Mouse (Mus musculus): ENCODE measurements around the gene Macrod2.

Gene Macrod2

DNA sequence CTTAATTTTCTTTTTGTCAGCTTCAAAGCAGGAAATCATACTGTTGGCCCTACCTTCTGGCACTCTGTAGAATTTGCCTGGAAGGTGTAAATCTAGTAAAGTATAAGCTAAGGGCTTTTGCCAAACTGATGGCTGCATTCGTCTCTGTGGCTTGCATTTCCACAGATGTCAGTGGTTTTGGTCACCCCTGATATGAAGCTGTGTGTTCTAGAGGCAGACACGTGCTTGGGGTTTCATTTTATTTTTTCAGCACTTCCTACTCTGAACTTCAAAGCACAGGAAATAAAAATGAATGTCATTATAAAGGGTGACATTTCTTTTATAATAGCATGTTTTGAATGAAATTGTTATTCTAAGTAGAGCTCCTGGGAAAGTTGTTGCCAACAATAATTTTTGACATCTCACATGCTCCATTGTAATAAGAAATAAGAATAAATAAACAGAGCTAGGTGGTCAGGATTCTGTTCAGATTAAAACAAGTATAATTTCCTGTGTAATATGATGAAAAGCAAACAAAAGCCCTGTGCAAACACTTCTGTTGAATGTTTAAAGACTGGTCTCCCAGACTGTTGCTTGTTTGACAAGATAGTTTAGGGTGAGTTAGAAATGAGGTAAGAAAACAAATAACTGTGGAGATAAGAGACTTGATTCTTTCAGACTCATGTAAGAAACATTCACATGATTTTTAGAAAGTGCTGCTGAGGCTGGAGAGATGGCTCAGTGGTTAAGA lies 424.4 kb downstream of the Macrod2 start:
- no peak for DNase-seq

DNA sequence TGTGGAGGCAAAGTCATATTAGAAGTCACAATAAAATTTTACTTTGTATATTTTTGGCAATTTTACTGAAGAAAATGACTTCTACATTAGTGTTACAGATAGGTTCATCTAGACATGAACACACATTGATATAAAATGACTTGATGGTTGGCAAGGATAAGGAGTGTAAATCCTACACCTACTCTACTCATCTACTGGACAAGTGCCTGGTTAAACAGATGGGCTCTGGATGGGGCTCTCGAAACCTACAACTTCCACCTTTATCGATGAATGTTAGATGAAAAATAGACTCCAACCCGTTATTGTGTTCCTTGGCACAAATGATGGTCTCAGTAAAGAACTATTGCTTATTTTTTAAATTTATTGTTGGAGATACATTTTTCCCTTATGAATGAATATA lies 427.3 kb downstream of the Macrod2 start:
- DNase-seq = peak; percentile 45

DNA sequence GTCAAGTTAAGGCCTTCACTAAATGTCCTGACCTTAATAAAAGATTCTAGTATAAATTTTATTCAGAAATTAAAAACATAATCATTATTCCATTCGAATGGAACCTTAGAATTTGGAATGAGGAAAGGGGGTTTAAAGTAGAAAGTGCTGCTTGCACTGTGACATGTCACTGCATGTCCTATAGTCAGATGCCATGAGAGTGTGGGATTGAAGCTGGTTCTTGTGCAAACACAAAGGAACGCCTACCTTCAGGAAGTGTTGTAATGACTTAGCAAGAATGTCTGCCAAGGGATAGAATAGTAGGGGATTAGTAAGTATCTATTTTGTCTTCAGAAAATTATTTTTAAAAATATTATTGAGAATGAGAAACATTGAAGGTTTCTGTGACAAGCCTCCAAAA lies 431.1 kb downstream of the Macrod2 start:
- no peak for DNase-seq

DNA sequence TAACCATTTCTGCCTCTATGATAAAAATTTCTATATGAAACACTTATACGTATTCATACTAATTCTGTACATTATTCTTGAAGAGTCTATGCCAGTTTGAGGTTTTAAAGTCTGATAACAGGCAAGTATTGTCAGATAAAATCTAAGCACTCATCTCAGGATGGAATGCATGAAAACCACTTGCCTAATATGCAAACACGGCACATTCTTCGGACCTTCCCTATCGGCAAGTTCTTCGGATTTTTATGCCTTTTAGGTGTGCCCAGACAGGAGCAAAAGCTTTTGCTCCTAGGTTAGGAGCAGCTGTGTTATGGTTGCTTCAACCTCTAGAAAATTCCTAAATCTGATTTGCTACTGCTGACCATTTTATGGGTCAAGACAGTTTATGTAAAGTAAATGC lies 433.8 kb downstream of the Macrod2 start:
- no peak for DNase-seq

DNA sequence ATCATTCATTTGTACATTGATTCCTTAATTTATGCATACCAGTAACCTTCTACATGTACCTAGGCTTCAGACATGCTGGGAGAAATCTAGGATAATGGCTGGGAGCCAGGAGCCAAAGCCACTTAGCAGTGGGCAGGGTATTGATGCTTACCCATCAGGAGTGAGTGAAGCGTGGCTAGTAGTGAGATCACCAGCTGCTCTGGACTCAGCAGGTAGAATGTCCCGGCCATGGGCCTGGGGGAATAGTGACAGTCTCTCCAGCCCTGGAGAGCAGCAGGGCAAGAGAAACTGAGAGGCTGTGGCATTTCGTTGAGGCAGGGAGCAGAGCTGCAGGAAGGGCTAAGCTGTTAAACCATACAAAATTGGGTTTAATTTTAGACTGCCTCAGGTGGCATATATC lies 435.0 kb downstream of the Macrod2 start:
- DNase-seq = no peak

DNA sequence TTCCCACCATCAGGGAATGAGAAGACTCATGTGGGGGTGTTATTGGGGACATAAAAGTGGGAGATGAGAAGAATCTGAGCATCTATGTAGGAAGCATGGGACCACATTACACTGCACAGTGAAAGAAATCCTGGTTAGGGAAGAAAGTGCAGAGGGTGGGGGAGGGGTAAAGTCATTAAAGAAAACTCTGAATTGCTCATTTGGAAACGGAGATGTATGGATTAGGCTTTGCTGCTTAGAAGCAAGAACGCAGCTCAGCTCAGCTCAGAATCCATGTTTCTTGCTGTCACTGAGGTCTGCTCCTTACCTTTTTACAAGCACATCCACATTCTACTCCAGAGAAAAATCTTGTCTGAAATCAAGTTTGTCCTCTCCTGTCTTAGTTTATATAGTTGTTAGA lies 444.3 kb downstream of the Macrod2 start:
- DNase-seq = no peak

DNA sequence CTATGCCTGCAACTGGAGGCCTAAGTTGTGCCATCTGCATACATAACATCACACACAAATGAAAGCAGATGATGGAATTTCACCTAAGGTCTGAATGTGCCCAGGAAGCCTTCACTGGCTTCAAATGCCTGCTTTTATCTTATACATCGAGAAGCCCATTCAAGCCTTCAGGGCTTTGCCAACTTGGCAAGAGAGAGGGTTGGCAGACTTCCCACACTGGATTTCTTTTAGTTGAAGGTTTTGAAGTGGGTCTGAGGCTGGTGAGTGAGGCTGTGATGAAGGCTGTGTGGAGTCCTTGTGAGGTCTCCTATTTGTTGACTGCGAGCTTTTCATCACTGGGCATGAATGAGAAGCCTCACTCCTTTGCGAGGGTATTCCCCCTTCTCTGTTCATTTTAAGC lies 444.8 kb downstream of the Macrod2 start:
- peak; percentile 7 for DNase-seq

DNA sequence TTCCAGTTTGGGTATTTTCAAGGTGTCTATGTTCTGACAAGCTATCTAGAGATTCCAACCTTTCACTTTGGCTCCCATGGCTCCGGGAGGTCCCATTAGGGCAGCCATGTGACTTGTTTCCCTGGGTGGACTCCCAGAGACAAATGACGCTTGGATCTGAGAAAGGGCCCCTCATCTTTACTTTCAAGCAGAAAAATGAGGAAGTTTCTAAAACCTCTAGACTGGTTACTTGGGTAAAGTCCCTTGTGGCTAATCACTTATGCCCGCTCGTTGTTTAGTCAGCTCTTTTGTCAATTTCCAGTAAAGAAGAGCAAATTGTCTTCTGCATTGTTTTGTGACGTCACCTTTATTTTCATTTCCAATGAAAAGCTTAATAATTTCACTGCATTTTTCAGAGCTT lies 448.9 kb downstream of the Macrod2 start:
- no peak for DNase-seq

DNA sequence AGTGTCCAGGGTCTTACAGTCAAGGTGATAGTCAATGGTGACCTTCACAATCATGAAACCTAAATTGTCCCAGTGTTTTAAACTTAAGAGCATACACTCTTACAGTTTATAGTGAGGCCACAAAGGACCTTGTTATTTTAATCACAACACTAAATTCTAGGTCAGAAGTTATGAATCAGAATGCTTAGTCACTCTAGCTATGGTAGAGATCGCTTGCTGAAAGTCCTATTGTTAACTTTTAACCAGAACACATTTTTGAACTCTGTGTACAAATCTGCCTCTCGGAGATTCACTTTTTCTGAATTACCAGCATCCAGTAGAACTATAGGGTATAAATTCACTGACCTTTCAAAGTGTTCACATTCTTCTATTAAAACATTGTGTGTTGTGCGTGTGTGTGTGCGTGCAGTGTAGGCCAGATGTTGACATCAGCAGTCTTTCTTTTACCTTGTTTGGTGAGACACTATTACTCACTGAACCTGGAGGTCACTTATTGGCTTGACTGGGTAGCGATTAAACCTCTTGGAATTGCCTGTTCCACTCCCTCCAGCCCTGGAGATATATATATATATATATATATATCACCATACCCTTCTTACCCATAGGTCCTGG lies 452.8 kb downstream of the Macrod2 start:
- DNase-seq = no peak

DNA sequence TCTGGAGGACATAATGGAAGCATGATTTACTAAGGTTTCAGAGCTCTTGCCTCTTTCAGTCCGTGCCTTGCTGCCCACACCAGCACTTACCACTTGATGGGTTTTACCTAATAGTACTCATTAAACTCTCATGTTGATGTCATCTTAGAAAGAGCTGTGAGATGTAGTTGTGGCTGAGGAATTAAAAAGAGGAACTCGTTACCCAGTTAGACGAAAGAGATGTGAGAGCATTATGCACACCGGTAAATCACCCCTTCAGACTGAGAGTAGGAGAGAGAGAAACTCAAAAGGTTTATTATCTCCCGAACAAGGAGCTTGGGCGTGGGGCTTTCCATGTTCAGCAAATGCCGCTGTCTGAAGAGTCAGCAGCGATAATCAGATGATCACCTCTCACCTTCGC lies 458.4 kb downstream of the Macrod2 start:
- no peak for DNase-seq

DNA sequence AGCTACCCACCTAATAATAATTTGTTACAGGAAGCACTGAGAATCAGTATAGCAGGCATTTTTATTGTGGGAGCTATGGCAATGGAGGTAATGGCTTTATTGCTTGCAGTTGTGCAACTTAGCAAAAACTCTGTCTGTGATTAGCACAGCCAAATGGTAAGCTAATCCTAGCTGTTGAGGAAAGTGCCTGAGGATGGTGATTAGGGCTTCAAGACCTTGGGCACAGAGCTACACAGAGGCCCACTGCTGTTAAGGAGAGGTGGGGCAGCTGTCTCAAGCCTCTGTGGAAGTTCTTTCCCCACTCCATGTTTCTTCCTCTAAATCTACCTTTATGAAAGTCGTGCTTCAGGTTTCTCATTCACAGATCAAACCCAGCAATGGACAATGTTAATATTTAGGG lies 466.2 kb downstream of the Macrod2 start:
- DNase-seq = no peak

DNA sequence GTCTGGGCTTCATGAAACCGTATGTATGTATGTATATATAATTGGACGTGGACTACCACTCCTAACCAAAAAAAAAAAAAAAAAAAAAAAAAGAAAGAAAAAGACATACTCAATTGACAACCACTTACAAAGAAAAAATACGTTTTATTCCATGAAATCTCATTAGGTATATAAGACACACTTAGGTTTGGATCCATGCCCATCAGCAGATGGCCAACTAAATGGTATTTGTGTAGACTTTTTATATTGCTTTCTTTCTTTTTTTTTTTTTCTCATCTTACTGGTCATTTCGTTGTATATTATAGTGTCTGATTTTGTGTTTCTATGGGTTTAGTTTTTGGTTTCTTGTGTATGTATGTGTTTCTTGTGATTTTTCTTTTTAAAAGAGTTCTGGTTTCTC lies 467.6 kb downstream of the Macrod2 start:
- DNase-seq = no peak

DNA sequence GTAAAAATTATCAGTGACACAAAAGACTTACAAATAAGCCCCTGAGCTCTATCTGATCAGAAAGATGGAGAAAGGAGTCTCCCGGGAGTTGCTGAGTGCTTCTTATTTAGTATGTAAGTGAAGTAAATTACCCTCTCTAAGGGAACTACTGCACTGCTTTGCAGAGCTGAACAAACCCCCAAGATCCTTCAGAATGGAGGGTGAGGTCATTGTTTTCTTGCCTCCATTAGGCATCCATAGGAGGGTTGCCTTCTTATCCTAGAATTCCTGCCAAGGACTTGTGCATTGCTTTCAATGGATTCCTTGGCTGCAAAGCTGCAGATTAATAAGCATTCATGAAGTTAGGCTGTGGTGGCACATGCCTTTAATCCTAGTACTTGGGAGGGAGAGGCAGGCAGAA lies 470.5 kb downstream of the Macrod2 start:
- no peak for DNase-seq

DNA sequence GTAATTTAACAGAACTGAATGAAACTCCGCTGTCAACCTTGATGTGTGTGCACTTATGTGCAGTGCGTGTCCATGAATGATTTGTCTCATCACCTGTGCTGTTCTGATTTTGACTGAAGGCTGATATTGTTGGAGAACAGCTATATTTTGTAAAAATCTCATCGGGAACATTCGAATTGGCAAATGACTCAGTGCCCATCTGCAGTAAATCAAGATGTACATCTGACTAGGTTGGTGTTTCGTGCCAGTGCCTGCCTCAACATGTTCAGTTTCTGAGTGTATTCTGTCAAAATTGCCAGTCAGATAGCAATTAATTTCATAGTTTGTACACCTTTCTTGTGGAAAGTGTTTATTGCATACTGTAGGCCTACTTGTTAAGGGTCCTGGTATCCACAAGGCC lies 472.0 kb downstream of the Macrod2 start:
- peak; percentile 52 for DNase-seq

DNA sequence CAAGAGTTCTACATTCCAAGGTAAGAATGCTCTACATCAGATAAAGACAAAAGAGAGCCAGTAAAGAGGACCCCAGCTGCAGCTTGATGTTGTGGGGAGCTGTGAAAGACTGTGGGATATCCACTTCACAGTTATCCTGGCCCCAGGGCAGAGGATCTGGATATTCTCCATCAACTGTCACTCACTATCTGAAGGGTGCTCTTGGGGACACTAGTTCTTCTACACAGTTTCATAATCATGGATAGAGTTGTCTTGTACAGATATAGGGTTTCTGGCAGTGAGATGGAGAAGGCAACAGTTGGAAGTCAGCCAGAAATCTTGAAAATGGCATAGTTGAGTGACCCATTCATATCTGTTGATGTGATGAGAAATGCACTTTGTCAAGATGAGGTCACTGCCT lies 490.1 kb downstream of the Macrod2 start:
- DNase-seq = no peak

DNA sequence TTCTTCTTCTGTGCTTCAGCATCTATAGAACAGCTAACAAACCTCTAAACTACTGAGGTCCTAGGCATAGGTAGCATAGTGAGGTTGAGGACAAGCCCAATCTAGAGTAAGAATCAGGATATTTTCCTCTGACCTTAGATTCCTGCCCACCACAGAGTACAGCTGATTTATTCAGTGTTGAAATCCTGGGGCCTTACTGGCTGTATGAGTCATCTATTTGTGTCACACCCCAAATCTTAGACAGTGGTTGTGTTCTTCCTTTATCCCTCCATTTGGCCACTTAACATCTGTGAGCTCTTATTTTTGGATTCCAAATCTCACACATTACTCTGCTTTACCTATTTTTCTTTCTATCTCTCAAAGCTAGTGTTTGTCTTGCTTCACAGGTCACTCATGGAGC lies 495.6 kb downstream of the Macrod2 start:
- no peak for DNase-seq

DNA sequence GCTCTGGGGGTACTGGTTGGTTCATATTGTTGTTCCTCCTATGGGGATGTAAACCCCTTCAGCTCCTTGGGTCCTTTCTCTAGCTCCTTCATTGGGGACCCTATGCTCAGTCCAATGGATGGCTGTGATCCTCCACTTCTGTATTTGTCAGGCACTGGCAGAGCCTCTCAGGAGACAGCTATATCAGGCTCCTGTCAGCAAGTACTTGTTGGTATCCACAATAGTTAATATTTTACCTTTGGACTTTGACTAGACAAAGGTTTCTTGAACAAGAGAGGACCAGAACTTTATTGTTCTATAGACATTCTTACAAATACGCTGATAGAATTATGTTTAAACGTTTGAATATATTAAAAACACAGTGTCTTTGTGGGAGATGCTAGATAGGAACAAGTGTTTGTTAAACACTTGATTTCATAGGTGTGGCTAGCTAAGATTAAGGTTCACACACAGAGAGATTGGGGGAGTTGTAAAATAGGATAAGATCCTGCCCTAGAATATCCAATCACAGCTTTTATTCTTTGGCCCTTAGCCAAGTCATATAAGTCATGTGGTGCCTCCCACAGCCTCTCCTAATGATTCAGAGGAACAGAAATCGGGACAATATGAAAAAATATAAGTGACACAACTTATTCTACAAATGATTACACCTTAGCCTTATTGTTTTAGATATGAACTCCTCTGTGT lies 501.4 kb downstream of the Macrod2 start:
- no peak for DNase-seq

DNA sequence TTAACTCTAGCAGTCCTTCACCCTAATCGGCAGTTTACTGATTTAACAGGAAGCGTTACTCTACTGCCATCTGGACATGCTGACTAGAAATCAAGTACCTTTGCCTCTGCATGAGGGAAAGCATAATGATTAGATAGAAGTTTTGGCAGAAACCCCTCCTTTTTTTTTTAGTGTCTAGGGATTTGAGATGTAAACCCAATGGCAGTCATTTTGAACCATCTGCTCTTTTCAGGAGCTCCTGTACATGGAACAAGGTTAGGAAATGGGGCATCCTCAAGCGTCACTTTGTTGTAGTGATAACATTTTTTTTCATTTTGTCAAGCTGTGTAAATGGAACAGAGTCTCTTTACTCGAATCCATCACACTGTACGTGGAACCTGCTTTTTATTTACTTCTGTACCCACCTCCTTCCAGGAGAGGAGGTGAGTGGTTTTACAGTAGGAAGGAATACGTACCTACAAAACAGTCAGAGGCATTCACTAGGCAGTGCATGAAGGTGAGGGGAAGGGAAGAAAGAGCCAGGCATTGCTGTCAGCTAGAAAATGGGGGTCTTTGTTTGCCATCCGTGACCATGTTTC lies 503.4 kb downstream of the Macrod2 start:
- DNase-seq = no peak

DNA sequence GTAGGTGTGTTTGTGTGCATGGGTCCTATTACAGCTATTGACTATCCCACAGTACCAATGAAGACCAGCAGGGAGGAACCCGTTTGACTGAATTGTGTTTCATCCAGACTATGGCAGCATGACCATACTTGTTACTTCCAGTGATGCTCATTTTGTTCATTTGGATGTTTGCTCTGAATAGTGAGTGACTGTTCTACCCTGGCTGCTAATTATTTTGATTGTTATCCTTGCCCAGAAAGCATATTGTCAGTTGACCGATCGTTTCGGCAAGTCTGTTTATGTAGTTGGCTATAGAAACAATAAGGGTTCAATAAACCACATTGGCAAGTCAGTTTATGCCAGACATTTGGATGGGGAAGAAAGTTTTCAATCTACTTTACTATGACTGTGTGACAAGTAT lies 510.2 kb downstream of the Macrod2 start:
- no peak for DNase-seq

DNA sequence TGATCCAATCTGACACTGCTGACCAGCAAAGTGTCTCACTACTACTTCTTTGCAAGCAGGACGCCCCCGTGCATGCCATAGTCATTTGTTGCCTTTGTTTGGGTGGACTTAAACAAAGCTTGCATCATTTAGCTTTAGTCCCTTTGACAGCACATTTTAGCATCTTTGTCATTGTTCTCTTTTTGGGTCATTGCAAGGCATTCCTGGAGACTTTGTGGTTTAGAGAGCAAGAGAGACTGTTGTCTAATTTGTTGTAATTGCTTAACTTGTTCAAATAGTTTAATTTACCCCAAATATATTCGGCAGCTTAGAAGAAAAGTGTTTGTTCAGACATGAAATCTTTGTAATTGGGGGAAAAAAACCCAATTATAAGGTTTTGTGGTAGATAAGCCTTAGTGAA lies 511.0 kb downstream of the Macrod2 start:
- no peak for DNase-seq

DNA sequence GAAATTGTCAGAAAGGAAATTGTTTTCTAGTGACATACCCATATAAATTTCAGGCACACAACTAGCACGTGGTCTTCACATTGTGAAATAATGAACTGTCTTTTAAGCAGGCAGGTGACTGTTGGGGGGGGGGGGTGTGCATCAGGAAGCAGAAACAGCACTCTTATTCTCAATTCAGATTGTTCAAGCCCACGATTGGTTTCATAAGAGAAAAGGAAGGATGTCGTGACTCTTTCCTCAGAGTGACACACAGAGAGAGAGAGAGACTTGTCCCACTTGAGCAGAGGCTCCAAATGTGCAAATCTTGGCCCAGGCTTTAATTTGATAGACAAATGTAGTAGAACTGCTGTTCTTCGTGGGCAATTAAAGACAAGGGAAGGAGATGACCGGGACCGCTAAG lies 516.4 kb downstream of the Macrod2 start:
- no peak for DNase-seq

DNA sequence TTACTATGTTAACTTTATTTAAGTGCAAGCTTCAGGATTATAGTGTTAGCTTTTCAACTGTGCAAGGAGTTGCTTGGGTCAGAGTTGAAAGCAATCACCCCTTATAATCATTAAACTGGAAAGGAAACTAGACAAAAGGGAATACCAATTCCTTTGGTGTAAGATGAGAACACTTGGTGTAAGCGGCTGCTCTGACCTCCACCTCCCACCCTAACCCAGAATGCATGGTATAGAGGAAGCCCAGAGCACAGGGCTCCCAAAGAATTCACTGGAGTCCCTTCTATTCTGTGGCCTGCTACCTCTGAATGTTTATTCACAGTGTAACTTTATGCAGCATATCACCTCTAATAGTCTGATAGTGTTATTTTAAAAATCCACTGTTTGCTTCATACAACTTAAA lies 517.1 kb downstream of the Macrod2 start:
- DNase-seq = no peak

DNA sequence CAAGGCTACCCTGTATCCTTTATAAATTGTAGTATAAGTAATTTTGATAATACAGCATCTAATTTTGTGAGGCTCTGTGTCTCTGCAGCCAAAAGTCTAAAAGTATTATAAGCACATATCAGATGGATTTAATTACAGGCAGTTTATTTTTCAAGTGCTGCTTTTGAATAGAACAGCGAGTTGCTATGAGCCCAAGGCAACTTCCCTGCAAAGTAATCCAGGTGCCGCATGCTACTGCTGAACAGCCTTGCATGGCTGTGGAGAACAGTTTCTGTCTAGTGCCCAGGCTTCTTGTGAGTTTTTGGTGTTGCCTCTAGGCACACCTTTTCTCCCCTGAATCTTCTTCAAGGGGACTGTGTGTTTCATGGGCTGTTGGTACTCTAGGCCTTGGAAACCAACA lies 517.8 kb downstream of the Macrod2 start:
- DNase-seq = no peak

Data from layer of hippocampus, adult 9-11 months (tissue).